ENCODE assay signal across 12 mouse cellular contexts in the genomic region with DNA sequence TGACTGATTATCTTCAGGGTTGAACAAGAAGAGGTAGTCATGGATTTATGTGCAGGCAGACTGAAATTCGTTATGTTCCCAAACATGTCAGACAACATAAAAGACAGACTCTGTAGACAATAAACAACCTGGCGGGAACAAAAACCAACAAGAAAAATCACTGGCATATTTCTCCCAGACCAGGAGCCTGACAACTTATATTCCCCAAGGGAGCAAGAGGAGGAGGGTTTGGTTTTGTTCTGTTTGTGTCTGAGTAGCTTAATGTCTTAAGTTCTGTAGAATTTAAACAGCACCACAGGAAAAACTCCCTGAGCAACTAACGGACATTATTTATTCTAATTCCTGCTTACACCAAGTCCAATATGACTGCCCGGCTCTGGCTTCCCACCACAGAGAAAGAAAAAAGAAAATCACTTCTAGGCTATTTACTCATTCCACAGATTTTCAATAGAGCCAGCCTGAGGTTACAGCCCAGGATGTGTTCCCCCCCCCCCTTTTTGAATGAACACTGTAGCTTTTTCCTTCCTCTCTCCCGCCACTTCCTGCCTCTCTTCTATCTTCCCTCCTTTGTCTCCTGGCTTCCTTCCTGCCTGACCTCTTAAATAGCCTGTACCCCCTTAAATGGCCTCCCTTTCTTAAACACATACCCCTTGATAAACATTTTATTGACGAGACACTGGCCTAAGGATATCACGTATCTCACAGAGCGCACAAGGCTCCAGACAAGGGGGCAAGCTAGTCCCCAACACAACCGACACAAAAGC. TPM values are rescaled to one million over a fixed set of nuclear protein-coding genes. Genes with fewer than 3 reads are reported as not detected.
DNase-seq lines count a peak whose midpoint lies in the region; ATAC-seq and TF ChIP-seq lines count a peak whose summit lies in the region.
"Had no signal": no experiment of that assay in that cellular context is flagged by ENCODE, and none has a peak within 500 bp of the region (broad histone marks: within the 10 kb centered on the region; RNA-seq: fewer than 3 reads in every experiment).

No protein-coding gene starts in this region.

- peaks cover 59% of the 10 kb centered on the region for H3K4me1 ChIP-seq in kidney, embryonic 15.5 days
- H3K4me1 ChIP-seq in embryonic fibroblast, embryonic 13.5 days (ENCODE audit: control insufficient read depth, insufficient read depth, low read length) = peaks cover 3% of the 10 kb centered on the region
- H3K4me1 ChIP-seq in hindbrain, postnatal 0 days (ENCODE audit: insufficient read depth, low read length) = peaks cover 14% of the 10 kb centered on the region
- H3K4me1 ChIP-seq in neural tube, embryonic 13.5 days (replicated peaks) = peaks cover 51% of the 10 kb centered on the region

- H3K27me3 ChIP-seq in kidney, embryonic 15.5 days = no peaks in the 10 kb centered on the region
- H3K27me3 ChIP-seq in hindbrain, postnatal 0 days (ENCODE audit: insufficient read depth, low read length) = no peaks in the 10 kb centered on the region
- no peaks in the 10 kb centered on the region for H3K27me3 ChIP-seq in neural tube, embryonic 13.5 days

- peak overlapping the region; percentile 92 for H3K27ac ChIP-seq in kidney, embryonic 15.5 days
- H3K27ac ChIP-seq in embryonic fibroblast, embryonic 13.5 days (ENCODE audit: insufficient read depth, low read length) = peak overlapping the region; percentile 81
- H3K27ac ChIP-seq in hindbrain, postnatal 0 days = peak overlapping the region; percentile 36; the same call in 1 of the 2 replicates
- peak overlapping the region; percentile 78 for H3K27ac ChIP-seq in neural tube, embryonic 13.5 days (replicated peaks)

- no peak for TF ChIP-seq POLR2A in embryonic fibroblast, embryonic 13.5 days (IDR thresholded peaks at IDR 0.05; ENCODE audit: low read depth, low read length)

- 29% methylated on average over 9 of the region's 9 CpGs for WGBS in kidney, embryonic 15.5 days
- 56% methylated on average over 9 of the region's 9 CpGs for WGBS in hindbrain, postnatal 0 days
- WGBS in neural tube, embryonic 13.5 days = 35% methylated on average over 9 of the region's 9 CpGs

- H3K9me3 ChIP-seq in kidney, embryonic 15.5 days (replicated peaks) = no peaks in the 10 kb centered on the region
- H3K9me3 ChIP-seq in hindbrain, postnatal 0 days (ENCODE audit: low read length) = no peaks in the 10 kb centered on the region
- H3K9me3 ChIP-seq in neural tube, embryonic 13.5 days = no peaks in the 10 kb centered on the region

- no peak; the same call in 1 of the 2 replicates for ATAC-seq in kidney, embryonic 15.5 days (replicated peaks; ENCODE audit: low FRiP score)
- ATAC-seq in hindbrain, postnatal 0 days = no peak
- ATAC-seq in neural tube, embryonic 13.5 days (ENCODE audit: low read depth) = no peak

- H3K4me2 ChIP-seq in kidney, embryonic 15.5 days = no peak overlapping the region
- no peak overlapping the region for H3K4me2 ChIP-seq in hindbrain, postnatal 0 days (ENCODE audit: low read depth, low read length)
- H3K4me2 ChIP-seq in neural tube, embryonic 13.5 days = no peak overlapping the region

- H3K9ac ChIP-seq in kidney, embryonic 15.5 days = no peak overlapping the region
- no peak overlapping the region for H3K9ac ChIP-seq in hindbrain, postnatal 0 days (replicated peaks; ENCODE audit: low read length)
- H3K9ac ChIP-seq in neural tube, embryonic 13.5 days = no peak overlapping the region

- DNase-seq in kidney, postnatal 36 days = no peak
- no peak for DNase-seq in hindbrain, postnatal 0 days (ENCODE audit: low spot score)
- DNase-seq in frontal cortex, postnatal 10 days (ENCODE audit: low spot score in 2 of 2) = no peak
- no peak for DNase-seq in thymus, postnatal 36 days
- DNase-seq: gastrocnemius, postnatal 25 days had no signal

- TF ChIP-seq CTCF in embryonic fibroblast, embryonic 13.5 days (IDR thresholded peaks at IDR 0.05; ENCODE audit: borderline replicate concordance, insufficient read depth, low read length) = no peak
- TF ChIP-seq CTCF in hindbrain, postnatal 0 days (IDR thresholded peaks at IDR 0.05; ENCODE audit: low read depth) = no peak

- no peaks in the 10 kb centered on the region for H3K36me3 ChIP-seq in kidney, embryonic 15.5 days
- no peaks in the 10 kb centered on the region for H3K36me3 ChIP-seq in hindbrain, postnatal 0 days (ENCODE audit: insufficient read depth, low read length)
- no peaks in the 10 kb centered on the region for H3K36me3 ChIP-seq in neural tube, embryonic 13.5 days

- H3K4me3 ChIP-seq in kidney, embryonic 15.5 days (replicated peaks) = no peak overlapping the region
- no peak overlapping the region for H3K4me3 ChIP-seq in embryonic fibroblast, embryonic 13.5 days (ENCODE audit: insufficient read depth, low read length)
- H3K4me3 ChIP-seq in hindbrain, postnatal 0 days (ENCODE audit: low read length) = no peak overlapping the region
- H3K4me3 ChIP-seq in neural tube, embryonic 13.5 days = no peak overlapping the region

RNA-seq across cellular contexts. Expression of a gene that starts 13.6 kb away (rescaled TPM):
- 1.8 and 3.0 TPM in 2 replicates for polyA plus RNA-seq in kidney, embryonic 15.5 days (2015; fragmentation: Nextera tagmentation; extraction: Ambion mirVana)
- polyA plus RNA-seq in embryonic fibroblast, embryonic 13.5 days (2011; ENCODE audit: insufficient read length, low read depth, missing spikeins) = not detected in 2 replicates
- 0.68 and 0.84 TPM in 2 replicates for total RNA-seq in hindbrain, postnatal 0 days (2014; rRNA removed)
- 0.40 and 0.68 TPM in 2 replicates for polyA plus RNA-seq in hindbrain, postnatal 0 days (2015; fragmentation: Nextera tagmentation; extraction: Ambion mirVana)
- 0.25 and 0.52 TPM in 2 replicates for polyA plus RNA-seq in neural tube, embryonic 13.5 days (2015; fragmentation: Nextera tagmentation; extraction: Ambion mirVana)
- total RNA-seq: common myeloid progenitor, adult 5-6 weeks; ES-E14; gastrocnemius, postnatal 25 days; left cerebral cortex, postnatal 10 days had no signal

RNA-seq across cellular contexts. Expression of a gene that starts 40.9 kb away (rescaled TPM):
- polyA plus RNA-seq in kidney, embryonic 15.5 days (2015; fragmentation: Nextera tagmentation; extraction: Ambion mirVana) = 23.5 and 24.9 TPM in 2 replicates
- polyA plus RNA-seq in embryonic fibroblast, embryonic 13.5 days (2011; ENCODE audit: insufficient read length, low read depth, missing spikeins) = 8.7 and 14.9 TPM in 2 replicates
- total RNA-seq in hindbrain, postnatal 0 days (2014; rRNA removed) = 6.1 and 9.8 TPM in 2 replicates
- polyA plus RNA-seq in hindbrain, postnatal 0 days (2015; fragmentation: Nextera tagmentation; extraction: Ambion mirVana) = 8.2 TPM in 2 replicates
- polyA plus RNA-seq in neural tube, embryonic 13.5 days (2015; fragmentation: Nextera tagmentation; extraction: Ambion mirVana) = 12.2 and 17.4 TPM in 2 replicates

RNA-seq across cellular contexts. Expression of a gene that starts 41.8 kb away (rescaled TPM):
- polyA plus RNA-seq in kidney, embryonic 15.5 days (2015; fragmentation: Nextera tagmentation; extraction: Ambion mirVana) = 0.40 and 0.66 TPM in 2 replicates
- not detected in 2 replicates for polyA plus RNA-seq in embryonic fibroblast, embryonic 13.5 days (2011; ENCODE audit: insufficient read length, low read depth, missing spikeins)
- not detected in 2 replicates for total RNA-seq in hindbrain, postnatal 0 days (2014; rRNA removed)
- 0.14 TPM in 1 of 2 replicates, not detected in the other for polyA plus RNA-seq in hindbrain, postnatal 0 days (2015; fragmentation: Nextera tagmentation; extraction: Ambion mirVana)
- polyA plus RNA-seq in neural tube, embryonic 13.5 days (2015; fragmentation: Nextera tagmentation; extraction: Ambion mirVana) = not detected in 2 replicates
- total RNA-seq: adrenal gland, postnatal 4 days; common myeloid progenitor, adult 5-6 weeks; ES-E14; gastrocnemius, postnatal 25 days; left cerebral cortex, postnatal 10 days had no signal

Comparison
In these comparisons a context has a peak if more than half of its experiments do, and no peak if none do; other contexts are left out.
1. H3K27ac ChIP-seq: peak in every context shown above with its lines; median percentile 92 in kidney, embryonic 15.5 days; 81 in embryonic fibroblast, embryonic 13.5 days; 78 in neural tube, embryonic 13.5 days; 36 in hindbrain, postnatal 0 days.